Mouse (Mus musculus) urinary bladder, adult 2 months (tissue): Measurements from ENCODE around the gene Gm26965. TPM values are rescaled to one million over a fixed set of nuclear protein-coding genes. Genes with fewer than 3 reads are reported as not detected.

Experiments used
- polyA plus RNA-seq: library from polyadenylated mRNA; depleted of rRNA; stranded (reverse); fragments of >200 nt; gene quantifications from 2 replicates; pipeline ENCODE4 v1.2.3, GENCODE M21; 2012; rRNA removed

Gene Gm26965
- polyA plus RNA-seq, 1 experiment = 0.08 TPM

Other genes starting within 250 kb of the Gm26965 start
- 2.0 and 2.4 TPM in 2 replicates for gene Zfp458, start 247.7 kb downstream of the Gm26965 start, polyA plus RNA-seq
- 1.8 and 2.4 TPM in 2 replicates for gene Zfp457, start 219.7 kb downstream of the Gm26965 start, polyA plus RNA-seq
- 5.4 and 5.5 TPM in 2 replicates for gene Zfp595, start 193.6 kb downstream of the Gm26965 start, polyA plus RNA-seq
- 0.43 and 0.47 TPM in 2 replicates for gene Gm28044, start 165.6 kb downstream of the Gm26965 start, polyA plus RNA-seq
- 1.5 and 1.7 TPM in 2 replicates for gene Zfp953, start 165.5 kb downstream of the Gm26965 start, polyA plus RNA-seq
- 0.32 and 0.45 TPM in 2 replicates for gene Gm28041, start 150.4 kb downstream of the Gm26965 start, polyA plus RNA-seq
- 0.73 and 1.0 TPM in 2 replicates for gene Zfp456, start 150.3 kb downstream of the Gm26965 start, polyA plus RNA-seq
- gene Zfp429, start 126.3 kb downstream of the Gm26965 start, polyA plus RNA-seq = 7.6 and 8.3 TPM in 2 replicates
- 2.5 and 2.6 TPM in 2 replicates for gene Zfp459, start 104.7 kb downstream of the Gm26965 start, polyA plus RNA-seq
- 7.0 TPM in 2 replicates for gene Zfp874a, start 74.5 kb downstream of the Gm26965 start, polyA plus RNA-seq
- gene Zfp874b, start 41.9 kb downstream of the Gm26965 start, polyA plus RNA-seq = 7.3 and 8.7 TPM in 2 replicates
- 6.5 and 6.9 TPM in 2 replicates for gene Zfp58, start 25.6 kb downstream of the Gm26965 start, polyA plus RNA-seq
- gene Zfp87, start within 50 bp of the Gm26965 start, polyA plus RNA-seq = 20.8 and 23.6 TPM in 2 replicates
- gene Zfp748, start 27.7 kb upstream of the Gm26965 start, polyA plus RNA-seq = 4.9 TPM in 2 replicates
- gene Zfp729b, start 83.6 kb upstream of the Gm26965 start, polyA plus RNA-seq = 3.9 and 4.4 TPM in 2 replicates
- not detected in 2 replicates for gene Gm49345, start 111.6 kb upstream of the Gm26965 start, polyA plus RNA-seq
- 4.4 and 5.4 TPM in 2 replicates for gene Zfp729a, start 111.6 kb upstream of the Gm26965 start, polyA plus RNA-seq
- 7.4 and 7.7 TPM in 2 replicates for gene Zfp738, start 160.9 kb upstream of the Gm26965 start, polyA plus RNA-seq
- 5.8 and 6.5 TPM in 2 replicates for gene Zfp65, start 203.0 kb upstream of the Gm26965 start, polyA plus RNA-seq
- gene Zfp85, start 229.1 kb upstream of the Gm26965 start, polyA plus RNA-seq = 3.7 and 4.1 TPM in 2 replicates